Mouse (Mus musculus): ENCODE data around the gene 4931409K22Rik. TPM values are rescaled to one million over a fixed set of nuclear protein-coding genes. Genes with fewer than 3 reads are reported as not detected.

4931409K22Rik gene
- polyA plus RNA-seq, 1 experiment, result not detected

Other genes starting within 250 kb of the 4931409K22Rik start
- gene Kcnh2, start 205.2 kb downstream of the 4931409K22Rik start, polyA plus RNA-seq (2012; fragmentation: generic; extraction: Trizol), result 10.3 TPM
- gene Nos3, start 192.0 kb downstream of the 4931409K22Rik start, polyA plus RNA-seq (2012; fragmentation: generic; extraction: Trizol), result 0.92 TPM
- 4.0 TPM for gene Atg9b, start 164.7 kb downstream of the 4931409K22Rik start, polyA plus RNA-seq (2012; fragmentation: generic; extraction: Trizol)
- gene Abcb8, start 163.1 kb downstream of the 4931409K22Rik start, polyA plus RNA-seq (2012; fragmentation: generic; extraction: Trizol), result 37.7 TPM
- gene Asic3, start 143.4 kb downstream of the 4931409K22Rik start, polyA plus RNA-seq (2012; fragmentation: generic; extraction: Trizol), result 0.24 TPM
- gene Cdk5, start 133.3 kb downstream of the 4931409K22Rik start, polyA plus RNA-seq (2012; fragmentation: generic; extraction: Trizol), result 30.0 TPM
- 96.4 TPM for gene Slc4a2, start 133.0 kb downstream of the 4931409K22Rik start, polyA plus RNA-seq (2012; fragmentation: generic; extraction: Trizol)
- 124 TPM for gene Fastk, start 111.5 kb downstream of the 4931409K22Rik start, polyA plus RNA-seq (2012; fragmentation: generic; extraction: Trizol)
- gene Tmub1, start 109.0 kb downstream of the 4931409K22Rik start, polyA plus RNA-seq (2012; fragmentation: generic; extraction: Trizol), result 14.2 TPM
- 119 TPM for gene Agap3, start 104.6 kb downstream of the 4931409K22Rik start, polyA plus RNA-seq (2012; fragmentation: generic; extraction: Trizol)
- gene Gbx1, start 29.6 kb downstream of the 4931409K22Rik start, polyA plus RNA-seq (2012; fragmentation: generic; extraction: Trizol), result 2.5 TPM
- 0.77 TPM for gene Asb10, start 15.8 kb downstream of the 4931409K22Rik start, polyA plus RNA-seq (2012; fragmentation: generic; extraction: Trizol)
- gene Abcf2, start 20.7 kb upstream of the 4931409K22Rik start, polyA plus RNA-seq (2012; fragmentation: generic; extraction: Trizol), result 137 TPM
- 39.5 TPM for gene Chpf2, start 29.9 kb upstream of the 4931409K22Rik start, polyA plus RNA-seq (2012; fragmentation: generic; extraction: Trizol)
- 128 TPM for gene Smarcd3, start 67.6 kb upstream of the 4931409K22Rik start, polyA plus RNA-seq (2012; fragmentation: generic; extraction: Trizol)
- gene Nub1, start 128.7 kb upstream of the 4931409K22Rik start, polyA plus RNA-seq (2012; fragmentation: generic; extraction: Trizol), result 28.5 TPM
- not detected for gene Wdr86, start 173.9 kb upstream of the 4931409K22Rik start, polyA plus RNA-seq (2012; fragmentation: generic; extraction: Trizol)
- not detected for gene Crygn, start 201.2 kb upstream of the 4931409K22Rik start, polyA plus RNA-seq (2012; fragmentation: generic; extraction: Trizol)